Mouse (Mus musculus) brain, adult 2 months (tissue): ENCODE measurements around the gene Vps45.
"Not testable (repeated sequence)": the region's sequence is repeated elsewhere in the genome, so short reads cannot be mapped to it uniquely, and the experiment has no call there.

Source experiments
- DNase-seq: peaks from one replicate; pipeline ENCODE4 v3.0.0; 2011; ENCODE audit warnings: low read depth, low spot score

The Vps45 gene

GRCm38 (mm10) chr3:96078711-96079110 lies 20.4 kb upstream of the Vps45 start:
- DNase-seq, result no peak

- DNase-seq, result no peak
Observed at GRCm38 (mm10) chr3:96078066-96078465, 19.8 kb upstream of the Vps45 start.

- no peak for DNase-seq
Observed at GRCm38 (mm10) chr3:96072921-96073486, 14.7 kb upstream of the Vps45 start.

DNA sequence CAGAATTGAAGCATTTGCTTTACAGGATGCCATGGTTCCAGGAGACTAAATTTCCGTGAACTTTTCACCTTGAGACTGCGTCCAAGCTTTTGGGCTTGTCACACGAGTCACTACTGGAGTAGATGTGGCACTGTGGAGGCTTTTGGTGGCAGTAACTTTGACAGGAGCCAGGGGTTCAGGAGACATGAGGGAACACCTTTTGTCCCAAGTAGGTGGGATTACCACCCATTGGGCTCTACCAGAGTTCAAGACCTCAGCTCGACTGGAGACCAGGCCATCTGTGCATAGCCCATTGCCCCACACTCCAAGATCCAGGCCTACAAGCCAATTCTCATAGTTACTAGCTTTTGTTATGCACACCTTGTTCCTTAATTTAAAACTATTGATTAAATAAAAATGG lies 12.0 kb upstream of the Vps45 start:
- DNase-seq, result no peak

GRCm38 (mm10) chr3:96069542-96069941 lies 11.3 kb upstream of the Vps45 start:
- DNase-seq, result no peak

DNA sequence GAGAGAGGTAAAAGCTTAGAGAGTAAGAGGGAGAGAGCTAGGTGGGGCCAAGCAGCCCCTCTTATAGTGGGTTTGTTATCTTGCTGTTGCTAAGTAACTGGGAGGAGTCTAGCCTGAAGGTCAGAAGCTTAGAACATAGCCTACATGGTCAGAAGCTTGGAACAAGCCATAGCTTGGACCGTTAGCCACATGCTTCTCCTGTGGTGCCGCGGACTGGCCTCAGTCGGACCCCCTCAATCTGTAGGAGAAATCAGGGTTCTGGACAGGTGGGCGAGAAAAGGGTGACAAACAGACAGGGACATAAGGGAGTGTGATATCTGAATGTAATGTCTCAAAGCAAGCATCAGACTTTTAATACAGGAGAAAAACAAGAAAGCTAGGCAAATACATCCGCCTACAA lies 10.8 kb upstream of the Vps45 start:
- DNase-seq, result no peak

DNA sequence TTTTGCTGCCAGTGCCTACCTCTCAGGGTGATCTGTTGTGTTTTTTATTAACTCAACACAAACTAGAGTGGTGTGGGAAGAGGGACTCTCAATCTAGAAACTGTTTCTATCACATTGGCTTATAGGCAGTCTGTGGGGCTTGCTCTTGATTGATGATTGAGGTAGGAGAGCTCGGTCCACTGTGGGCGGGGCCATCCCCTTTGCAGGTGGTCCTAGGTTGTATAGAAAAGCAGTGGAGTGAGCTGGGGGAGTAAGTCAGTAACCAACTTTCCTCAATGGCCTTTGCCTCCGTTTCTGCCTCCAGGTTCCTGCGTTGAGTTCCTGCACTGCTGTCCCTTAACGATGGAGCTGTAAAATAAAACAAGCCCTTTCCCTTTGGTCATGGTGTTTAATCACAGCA lies 8.5 kb upstream of the Vps45 start:
- no peak for DNase-seq

DNA sequence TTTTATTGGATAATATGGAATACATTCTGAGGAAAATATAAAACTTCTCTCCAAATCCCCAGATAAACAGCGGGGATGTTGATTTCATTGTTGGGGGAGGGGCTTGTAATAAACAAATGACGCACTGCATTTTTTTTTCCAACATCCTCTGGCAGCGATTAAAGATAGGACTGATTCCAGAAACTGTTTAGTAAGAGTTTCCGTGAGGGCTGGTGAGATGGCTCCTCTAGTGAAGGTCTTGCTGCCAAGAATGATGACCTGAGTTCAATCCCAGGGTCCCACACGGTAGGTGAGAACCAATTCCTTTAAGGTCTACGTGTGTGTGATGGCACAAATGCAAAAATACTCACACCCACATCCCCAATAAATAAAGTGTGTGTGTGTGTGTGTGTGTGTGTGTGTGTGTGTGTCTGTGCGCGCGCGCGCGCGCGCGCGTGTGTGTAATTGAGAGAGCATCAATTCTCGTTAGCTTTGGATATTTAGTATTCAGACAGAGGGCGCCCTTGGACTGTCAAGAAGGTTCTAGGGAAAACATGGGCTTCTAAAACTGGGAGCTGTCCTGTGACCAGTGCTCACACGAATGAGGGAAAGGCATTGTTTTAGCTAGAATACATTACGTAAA lies 7.6 kb upstream of the Vps45 start:
- peak; percentile 94 for DNase-seq

DNA sequence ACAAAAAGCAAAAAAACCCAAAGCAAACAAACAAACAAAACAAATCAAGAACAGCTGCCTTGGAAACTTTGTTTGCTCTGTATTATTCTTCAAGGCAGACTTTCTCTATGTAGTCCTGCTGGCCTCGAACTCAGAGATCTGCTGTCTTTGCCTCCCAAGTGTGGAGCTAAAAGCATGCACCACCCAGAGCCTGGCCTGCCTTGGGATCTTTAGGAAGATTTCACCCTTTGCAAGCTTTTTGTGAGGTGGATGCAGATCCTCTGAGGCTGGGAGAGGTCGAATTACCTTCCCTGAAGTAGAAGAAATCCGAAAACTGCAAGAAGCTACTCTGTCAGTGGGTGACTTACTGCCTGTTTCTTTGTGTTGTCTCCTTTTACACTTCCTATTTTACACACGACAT lies 6.9 kb upstream of the Vps45 start:
- no peak for DNase-seq

DNA sequence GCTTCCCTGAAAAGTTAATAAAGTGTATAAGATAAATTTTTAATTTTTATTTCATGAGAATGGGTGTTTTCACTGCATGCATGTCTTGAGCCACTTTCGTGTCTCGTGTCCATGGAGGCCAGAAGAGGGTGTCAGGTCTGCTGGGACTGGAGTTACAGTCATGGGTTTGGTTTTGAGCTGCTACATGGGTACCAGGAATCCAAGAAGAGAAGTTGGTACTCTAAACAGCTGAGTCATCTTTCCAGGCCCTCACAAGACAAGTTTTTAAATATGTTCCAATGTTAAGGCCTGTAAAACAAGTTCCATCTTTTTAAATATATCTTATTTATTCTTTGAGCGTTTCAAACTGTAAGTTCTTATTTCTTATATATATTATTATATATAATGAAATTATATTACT lies 6.0 kb upstream of the Vps45 start:
- DNase-seq, result no peak

- DNase-seq, result no peak
Observed at GRCm38 (mm10) chr3:96063299-96063698, 5.0 kb upstream of the Vps45 start.

- no peak for DNase-seq
Observed at GRCm38 (mm10) chr3:96060146-96060545, 1.9 kb upstream of the Vps45 start.

- peak; percentile 97 for DNase-seq
Observed at GRCm38 (mm10) chr3:96057747-96058204, 490 bp downstream of the Vps45 start.

DNA sequence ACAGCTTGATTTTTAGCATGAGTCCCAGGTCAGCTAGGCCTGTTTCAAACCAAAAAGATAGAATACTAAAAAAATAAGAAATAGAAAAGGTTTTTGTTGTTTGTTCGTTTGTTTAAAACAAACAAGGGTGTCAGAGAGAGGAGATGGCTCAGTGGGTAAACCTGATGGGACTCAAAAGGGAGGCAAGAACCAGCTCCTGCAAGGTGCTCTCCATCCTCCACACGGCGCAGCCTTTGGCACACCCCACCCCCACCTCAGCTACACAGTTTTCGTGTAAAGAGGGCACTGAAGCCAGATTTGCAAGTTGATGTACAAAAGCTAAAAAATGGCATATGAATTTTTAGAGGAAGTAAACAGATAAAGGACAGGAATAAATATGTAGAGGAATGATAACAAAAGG lies 2.2 kb downstream of the Vps45 start:
- no peak for DNase-seq

GRCm38 (mm10) chr3:96055294-96055693 lies 3.0 kb downstream of the Vps45 start:
- no peak for DNase-seq

DNA sequence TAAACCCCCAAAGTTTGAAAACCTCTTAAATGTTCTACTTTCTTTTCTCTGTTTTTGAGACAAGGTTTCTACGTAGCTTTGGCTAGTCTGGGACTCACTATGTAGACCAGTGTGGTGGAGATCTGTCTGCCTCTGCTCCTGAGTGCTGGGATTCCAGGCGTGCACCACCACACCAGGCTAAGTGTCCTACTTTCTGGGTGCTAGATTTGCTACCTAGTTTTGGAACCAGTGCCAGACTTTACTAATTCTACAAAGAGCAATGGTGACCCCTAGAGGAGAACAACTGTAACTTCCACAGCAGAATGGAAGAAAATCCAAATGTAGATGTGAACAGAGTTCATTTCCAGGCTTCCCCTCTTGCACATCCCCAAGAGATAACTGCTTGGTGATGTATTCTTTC lies 6.4 kb downstream of the Vps45 start:
- DNase-seq, result peak; percentile 79

DNA sequence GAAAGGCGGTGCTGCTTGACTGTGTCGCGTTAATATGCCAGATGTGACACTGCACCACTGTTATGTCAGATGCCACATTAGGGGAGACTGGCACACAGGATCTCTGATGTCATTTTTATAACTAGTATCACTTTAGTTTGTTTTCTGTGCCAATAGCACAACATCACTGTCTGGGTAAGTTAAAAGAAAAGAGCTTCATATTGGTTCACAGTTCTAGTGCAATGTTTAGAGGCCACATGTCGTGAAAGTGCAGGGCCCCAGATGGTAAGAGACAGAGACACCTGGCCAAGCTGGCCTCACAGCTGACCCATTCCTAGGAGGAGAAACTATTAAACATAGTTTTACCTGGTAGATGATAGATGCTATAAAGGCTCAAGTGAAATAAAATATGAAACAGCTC lies 7.1 kb downstream of the Vps45 start:
- no peak for DNase-seq

- no peak for DNase-seq
Observed at GRCm38 (mm10) chr3:96050779-96051178, 7.5 kb downstream of the Vps45 start.

GRCm38 (mm10) chr3:96044559-96044958 lies 13.7 kb downstream of the Vps45 start:
- not testable (repeated sequence) for DNase-seq

GRCm38 (mm10) chr3:96043104-96043503 lies 15.2 kb downstream of the Vps45 start:
- peak; percentile 61 for DNase-seq

GRCm38 (mm10) chr3:96041079-96041478 lies 17.2 kb downstream of the Vps45 start:
- no peak for DNase-seq

- no peak for DNase-seq
Observed at GRCm38 (mm10) chr3:96040663-96041006, 17.6 kb downstream of the Vps45 start.

DNA sequence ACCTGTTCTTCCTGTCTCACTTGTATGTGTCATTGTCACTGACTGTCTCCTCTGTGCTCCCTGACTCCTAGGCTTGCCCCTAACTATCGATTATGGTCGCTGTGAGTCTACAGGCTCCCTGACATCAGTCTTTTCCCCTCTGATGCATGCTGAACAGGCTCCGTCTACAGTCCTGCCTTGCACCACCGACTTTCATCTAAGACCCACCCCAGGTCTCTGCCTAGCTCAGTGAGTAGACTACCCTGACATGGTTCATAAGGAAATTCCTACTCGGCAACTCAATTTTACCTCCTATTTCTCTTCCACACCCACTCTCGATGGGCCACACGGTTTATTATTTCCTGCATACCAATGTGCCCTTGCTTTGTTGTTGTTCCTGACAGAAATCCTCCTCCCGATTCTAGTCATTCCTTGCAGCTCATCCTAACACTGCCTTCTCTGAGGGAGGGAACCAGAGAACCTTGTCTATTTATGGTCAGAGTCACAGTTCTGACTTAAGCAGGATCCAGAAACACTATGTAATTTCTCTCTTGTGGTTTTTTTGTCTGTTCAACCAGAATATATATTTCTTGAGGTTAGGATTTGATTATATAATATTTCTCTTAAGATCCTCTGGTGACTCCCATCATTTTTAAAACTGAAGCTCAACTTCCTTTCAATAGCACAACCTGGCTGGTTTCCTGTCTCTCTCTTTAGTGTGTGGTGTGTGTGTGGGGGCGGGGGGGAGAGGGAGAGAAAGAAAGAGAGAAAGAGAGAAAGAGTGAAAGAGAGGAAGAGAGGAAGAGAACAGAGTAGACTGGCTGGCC lies 18.2 kb downstream of the Vps45 start:
- DNase-seq, result peak; percentile 72
